Mouse (Mus musculus) kidney, embryonic 16.5 days (tissue): Measurements from ENCODE around the gene Trmt1l. TPM values are rescaled to one million over a fixed set of nuclear protein-coding genes. Genes with fewer than 3 reads are reported as not detected.

Experiments
- ATAC-seq: fragments of 200-750 bp; cut with Nextera tagmentation; 2 replicates; pipeline ENCODE4 v1.8.0; 2017; ENCODE audit warnings: moderate TSS enrichment; ENCODE audit not compliant: low FRiP score, low TSS enrichment
- H3K27ac ChIP-seq: fragments of 300-500 bp; sonication (generic); 2 replicates; pipeline ENCODE4 v1.5.1; 2014; ENCODE audit warnings: low read length
- H3K27me3 ChIP-seq: fragments of 300-500 bp; sonication (generic); 2 replicates; pipeline ENCODE4 v1.6.1; 2014; ENCODE audit warnings: low read length, control low read depth, mixed read lengths; ENCODE audit not compliant: insufficient read depth
- H3K36me3 ChIP-seq: fragments of 300-500 bp; sonication (generic); 2 replicates; pipeline ENCODE4 v1.6.1; 2014; ENCODE audit warnings: low read length, control low read depth, mixed read lengths; ENCODE audit not compliant: insufficient read depth
- H3K4me1 ChIP-seq: fragments of 300-500 bp; sonication (generic); 2 replicates; pipeline ENCODE4 v1.6.1; 2014; ENCODE audit warnings: low read length, control low read depth, mixed read lengths; ENCODE audit not compliant: insufficient read depth
- H3K4me2 ChIP-seq: fragments of 300-500 bp; sonication (generic); replicated peaks from 2 replicates; pipeline ENCODE4 v1.6.1; 2014; ENCODE audit warnings: low read depth, low read length
- H3K4me3 ChIP-seq: fragments of 300-500 bp; sonication (generic); 2 replicates; pipeline ENCODE4 v1.5.1; 2014; ENCODE audit warnings: mild to moderate bottlenecking, low read length
- H3K9ac ChIP-seq: fragments of 300-500 bp; sonication (generic); replicated peaks from 2 replicates; pipeline ENCODE4 v1.6.1; 2014; ENCODE audit warnings: low read length
- H3K9me3 ChIP-seq: fragments of 300-500 bp; sonication (generic); 2 replicates; pipeline ENCODE4 v1.6.1; 2016; ENCODE audit warnings: low read length, control low read depth
- WGBS: fragments of 180-500 bp; shearing (Covaris S2); extraction: QIAGEN DNeasy Blood & Tissue Kit; methylation state at CpG from one replicate; pipeline ENCODE4 v1.1.7; 2014; 5-methylcytosine and 5-hydroxymethylcytosine counted together
- polyA plus RNA-seq: library from polyadenylated mRNA; unstranded; fragments of >200 nt; fragmentation: Nextera tagmentation; extraction: Ambion mirVana; gene quantifications from 2 replicates; pipeline ENCODE4 v1.2.1, GENCODE M21; 2015

Gene Trmt1l
- polyA plus RNA-seq, 1 experiment from 2014 or later = 41.6 TPM

GRCm38 (mm10) chr1:151484754-151485153 lies 56.4 kb downstream of the Trmt1l start:
- 88% methylated on average over 5 of the region's 5 CpGs for WGBS
- Histone ChIP-seq H3K27ac (no peak overlapping the region), H3K9ac (no peak overlapping the region), H3K36me3 (0 out of 2 replicates have a peak, but pooled peaks cover 11% of the 10 kb centered on the region), H3K9me3 (no peaks in the 10 kb centered on the region), H3K4me2 (no peak overlapping the region), H3K4me1 (peaks cover 13% of the 10 kb centered on the region), H3K27me3 (no peaks in the 10 kb centered on the region), H3K4me3 (no peak overlapping the region)
- no peak for ATAC-seq

DNA sequence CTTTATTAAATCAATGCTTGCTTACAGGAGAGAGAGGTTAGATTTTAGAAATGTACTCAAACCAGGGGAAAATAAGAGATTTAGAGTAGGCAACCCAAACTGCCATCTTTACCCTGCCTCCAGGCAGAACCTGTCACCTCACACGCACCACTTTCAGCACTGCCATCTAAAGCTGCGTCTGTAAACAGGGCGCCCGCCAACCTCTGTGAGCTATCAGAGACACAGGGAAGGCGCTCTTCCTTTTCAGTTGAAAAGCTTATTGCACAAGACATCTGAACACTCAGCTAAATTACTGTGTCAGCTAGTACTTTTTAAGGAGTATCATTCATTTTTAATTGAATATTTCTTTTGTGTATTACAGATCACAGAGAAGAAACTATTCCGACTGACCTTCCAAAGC lies 61.5 kb downstream of the Trmt1l start:
- H3K36me3 ChIP-seq = no peaks in the 10 kb centered on the region
- H3K9ac ChIP-seq = no peak overlapping the region
- H3K9me3 ChIP-seq = no peaks in the 10 kb centered on the region
- H3K4me2 ChIP-seq = no peak overlapping the region
- no peaks in the 10 kb centered on the region for H3K27me3 ChIP-seq
- H3K27ac ChIP-seq = no peak overlapping the region
- peaks cover 4% of the 10 kb centered on the region for H3K4me1 ChIP-seq
- WGBS = 84% methylated on average over 6 of the region's 6 CpGs
- ATAC-seq = no peak
- no peak overlapping the region for H3K4me3 ChIP-seq

GRCm38 (mm10) chr1:151492419-151492818 lies 64.1 kb downstream of the Trmt1l start:
- Histone ChIP-seq H3K27ac (no peak overlapping the region), H3K9ac (no peak overlapping the region), H3K4me3 (no peak overlapping the region), H3K9me3 (no peaks in the 10 kb centered on the region), H3K4me2 (no peak overlapping the region), H3K4me1 (peaks cover 19% of the 10 kb centered on the region), H3K27me3 (no peaks in the 10 kb centered on the region), H3K36me3 (no peaks in the 10 kb centered on the region)
- WGBS = 38% methylated on average over 1 of the region's 1 CpGs
- no peak for ATAC-seq

GRCm38 (mm10) chr1:151493826-151494225 lies 65.5 kb downstream of the Trmt1l start:
- no peak overlapping the region for H3K4me3 ChIP-seq
- no peak for ATAC-seq
- no peaks in the 10 kb centered on the region for H3K36me3 ChIP-seq
- H3K9me3 ChIP-seq = no peaks in the 10 kb centered on the region
- H3K9ac ChIP-seq = no peak overlapping the region
- no peaks in the 10 kb centered on the region for H3K27me3 ChIP-seq
- H3K4me1 ChIP-seq = peaks cover 26% of the 10 kb centered on the region
- no peak overlapping the region for H3K4me2 ChIP-seq
- no peak overlapping the region for H3K27ac ChIP-seq

- no peak overlapping the region for H3K9ac ChIP-seq
- no peaks in the 10 kb centered on the region for H3K9me3 ChIP-seq
- ATAC-seq = no peak
- 56% methylated on average over 6 of the region's 6 CpGs for WGBS
- no peak overlapping the region for H3K4me3 ChIP-seq
- peaks cover 30% of the 10 kb centered on the region for H3K4me1 ChIP-seq
- H3K36me3 ChIP-seq = no peaks in the 10 kb centered on the region
- no peak overlapping the region for H3K27ac ChIP-seq
- no peaks in the 10 kb centered on the region for H3K27me3 ChIP-seq
- no peak overlapping the region for H3K4me2 ChIP-seq
Observed at GRCm38 (mm10) chr1:151494711-151495110, 66.4 kb downstream of the Trmt1l start.

DNA sequence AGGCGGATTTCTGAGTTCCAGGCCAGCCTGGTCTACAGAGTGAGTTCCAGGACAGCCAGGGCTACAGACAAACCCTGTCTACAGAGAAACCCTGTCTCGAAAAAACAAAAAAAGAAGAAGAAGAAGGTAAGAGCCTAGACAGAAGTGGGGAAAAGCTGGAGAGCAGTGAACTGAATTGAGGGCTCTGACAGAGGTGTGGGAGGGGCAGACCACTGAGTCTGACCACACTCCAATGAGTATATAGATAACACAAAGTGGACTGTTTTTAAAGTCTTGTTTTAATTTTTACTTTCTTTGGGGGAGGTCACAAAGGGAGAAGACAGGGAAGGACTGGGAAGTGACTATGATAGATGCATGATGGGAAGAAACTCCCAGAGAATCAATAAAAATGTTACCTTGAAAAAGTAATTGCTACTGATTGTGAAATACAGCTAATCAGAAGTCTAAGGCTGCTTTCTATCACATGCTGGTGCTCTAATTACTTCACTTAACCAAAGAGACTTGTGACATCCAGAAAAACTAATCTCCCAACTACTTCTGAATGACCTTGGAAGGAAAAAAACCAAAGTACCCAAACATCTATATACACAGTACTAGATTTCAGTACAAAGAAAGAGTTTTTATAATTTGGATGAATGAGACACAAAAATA lies 67.4 kb downstream of the Trmt1l start:
- H3K4me3 ChIP-seq = no peak overlapping the region
- no peak overlapping the region for H3K4me2 ChIP-seq
- WGBS = 94% methylated on average over 2 of the region's 2 CpGs
- ATAC-seq = no peak
- H3K36me3 ChIP-seq = no peaks in the 10 kb centered on the region
- H3K4me1 ChIP-seq = peaks cover 30% of the 10 kb centered on the region
- H3K27ac ChIP-seq = no peak overlapping the region
- no peaks in the 10 kb centered on the region for H3K27me3 ChIP-seq
- no peaks in the 10 kb centered on the region for H3K9me3 ChIP-seq
- no peak overlapping the region for H3K9ac ChIP-seq

GRCm38 (mm10) chr1:151497028-151497427 lies 68.7 kb downstream of the Trmt1l start:
- H3K4me1 ChIP-seq = peaks cover 30% of the 10 kb centered on the region
- no peaks in the 10 kb centered on the region for H3K36me3 ChIP-seq
- H3K27me3 ChIP-seq = no peaks in the 10 kb centered on the region
- no peak overlapping the region for H3K9ac ChIP-seq
- H3K4me2 ChIP-seq = no peak overlapping the region
- ATAC-seq = no peak
- 89% methylated on average over 8 of the region's 8 CpGs for WGBS
- H3K9me3 ChIP-seq = no peaks in the 10 kb centered on the region
- H3K27ac ChIP-seq = no peak overlapping the region
- H3K4me3 ChIP-seq = no peak overlapping the region

DNA sequence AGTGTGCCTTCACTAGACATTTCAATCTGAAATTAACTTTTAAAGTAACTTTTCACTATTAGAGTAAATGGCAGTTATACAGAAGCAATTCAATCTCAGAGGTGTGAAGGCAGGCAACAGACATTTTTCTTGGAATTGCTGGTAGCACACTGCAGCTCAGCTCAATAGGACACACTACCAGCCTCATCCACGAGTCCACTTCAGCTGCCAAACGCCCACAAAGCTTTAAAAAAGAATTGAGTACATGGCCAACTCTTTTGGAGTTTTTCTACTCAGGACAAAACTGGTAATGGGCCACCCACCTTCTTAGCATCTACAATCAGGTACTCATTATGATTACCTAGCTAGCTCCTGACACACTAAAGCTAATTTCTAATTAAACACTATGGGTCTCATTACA lies 69.6 kb downstream of the Trmt1l start:
- no peak for ATAC-seq
- peaks cover 30% of the 10 kb centered on the region for H3K4me1 ChIP-seq
- 79% methylated on average over 2 of the region's 2 CpGs for WGBS
- H3K9me3 ChIP-seq = no peaks in the 10 kb centered on the region
- H3K9ac ChIP-seq = no peak overlapping the region
- H3K27ac ChIP-seq = no peak overlapping the region
- no peaks in the 10 kb centered on the region for H3K27me3 ChIP-seq
- H3K36me3 ChIP-seq = no peaks in the 10 kb centered on the region
- H3K4me2 ChIP-seq = no peak overlapping the region
- H3K4me3 ChIP-seq = no peak overlapping the region

- WGBS = 77% methylated on average over 3 of the region's 3 CpGs
- H3K27ac ChIP-seq = no peak overlapping the region
- H3K4me2 ChIP-seq = no peak overlapping the region
Observed at GRCm38 (mm10) chr1:151498381-151498780, 70.0 kb downstream of the Trmt1l start.

DNA sequence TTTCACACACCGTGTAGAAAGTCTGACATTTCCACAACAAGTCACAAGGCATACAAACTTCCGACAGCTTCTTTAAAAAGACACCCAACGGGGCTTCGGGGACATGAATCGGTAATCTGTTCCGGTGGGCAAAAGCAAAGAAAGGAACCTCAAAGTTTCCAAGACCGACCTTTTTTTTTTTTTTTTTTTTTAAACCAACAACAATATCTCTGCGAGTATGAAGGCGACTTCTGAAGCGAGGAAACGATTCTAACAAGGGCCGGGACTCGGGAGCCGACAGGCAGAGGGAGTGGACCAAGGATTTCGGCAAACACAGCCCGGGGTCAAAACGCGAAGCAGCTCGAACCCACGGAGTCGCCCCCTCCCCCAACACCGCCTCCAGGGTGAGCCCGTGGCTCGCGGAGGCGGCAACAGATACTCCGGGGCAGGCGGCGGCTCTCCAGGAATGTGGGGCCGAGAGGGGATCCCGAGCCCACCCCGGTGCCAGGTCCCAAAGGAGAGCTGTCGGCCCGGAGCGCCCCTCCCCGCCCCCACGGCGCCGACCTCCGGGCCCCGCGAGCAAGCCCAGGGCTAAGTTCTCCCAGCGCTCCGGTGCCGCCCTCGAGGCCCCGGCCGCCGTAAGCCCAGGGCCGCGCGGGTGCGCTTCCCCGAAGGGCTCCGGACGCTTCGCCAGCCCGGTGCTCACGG lies 71.6 kb downstream of the Trmt1l start:
- WGBS = under 1% methylated on average over 54 of the region's 59 CpGs

More at GRCm38 (mm10) chr1:151498381-151498780, 70.0 kb downstream of the Trmt1l start:
- H3K36me3 ChIP-seq = no peaks in the 10 kb centered on the region
- ATAC-seq = no peak
- no peaks in the 10 kb centered on the region for H3K27me3 ChIP-seq
- H3K9ac ChIP-seq = no peak overlapping the region
- peaks cover 30% of the 10 kb centered on the region for H3K4me1 ChIP-seq
- no peaks in the 10 kb centered on the region for H3K9me3 ChIP-seq
- no peak overlapping the region for H3K4me3 ChIP-seq

More for the DNA sequence above, 71.6 kb downstream of the Trmt1l start:
- ATAC-seq = peak; percentile 62
- peak overlapping the region; percentile 94 for H3K9ac ChIP-seq
- peak overlapping the region; percentile 71 for H3K4me2 ChIP-seq
- no peaks in the 10 kb centered on the region for H3K9me3 ChIP-seq
- peak overlapping the region; percentile 97 for H3K27ac ChIP-seq
- H3K4me1 ChIP-seq = peaks cover 26% of the 10 kb centered on the region
- H3K36me3 ChIP-seq = no peaks in the 10 kb centered on the region
- H3K27me3 ChIP-seq = no peaks in the 10 kb centered on the region
- H3K4me3 ChIP-seq = peak overlapping the region; percentile 90
